Mouse (Mus musculus): Measurements from ENCODE around the gene Gbp3.

DNA sequence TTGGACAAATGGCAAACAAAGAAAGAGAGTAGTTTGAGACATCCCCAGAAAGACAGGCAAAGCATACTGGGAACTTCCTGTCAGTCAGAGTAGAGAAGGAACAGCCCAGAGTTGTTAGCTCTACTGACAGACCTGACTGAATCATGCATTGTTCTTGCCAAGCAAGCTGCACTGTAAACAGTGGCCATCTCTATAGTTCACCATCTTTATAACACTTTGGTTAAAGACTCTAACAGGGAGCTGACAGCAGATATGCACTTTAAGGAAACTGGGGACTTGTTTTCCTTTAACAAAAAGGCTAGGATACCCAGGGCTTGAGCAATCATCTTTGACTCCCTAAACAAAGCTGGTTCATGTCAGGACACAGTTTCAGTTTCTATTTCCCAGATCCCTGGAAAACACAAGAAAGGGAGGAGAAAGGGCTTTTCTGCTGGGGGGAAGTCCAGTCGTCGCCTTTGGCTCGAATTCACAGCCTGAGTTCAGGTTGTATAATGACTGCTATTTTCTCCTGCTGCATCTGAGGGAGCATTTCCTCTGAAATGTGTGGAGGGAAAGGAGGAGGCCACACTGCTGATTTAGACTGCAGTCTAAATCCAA, at the start of gene Gbp3:
- TF ChIP-seq CTCF (IDR thresholded peaks at IDR 0.05; ENCODE audit: borderline replicate concordance, insufficient read depth, low read depth, low read length) = no peak
- TF ChIP-seq POLR2A (IDR thresholded peaks at IDR 0.05; ENCODE audit: borderline replicate concordance, insufficient read depth, low read length) = no peak
